Mouse (Mus musculus): ENCODE measurements around the gene Ralgapa2.

The Ralgapa2 gene

GRCm38 (mm10) chr2:146222279-146223175 is 289.6 kb downstream of the Ralgapa2 start:
- DNase-seq (ENCODE audit: low spot score in 2 of 2): peak; percentile 44 to 47

DNA sequence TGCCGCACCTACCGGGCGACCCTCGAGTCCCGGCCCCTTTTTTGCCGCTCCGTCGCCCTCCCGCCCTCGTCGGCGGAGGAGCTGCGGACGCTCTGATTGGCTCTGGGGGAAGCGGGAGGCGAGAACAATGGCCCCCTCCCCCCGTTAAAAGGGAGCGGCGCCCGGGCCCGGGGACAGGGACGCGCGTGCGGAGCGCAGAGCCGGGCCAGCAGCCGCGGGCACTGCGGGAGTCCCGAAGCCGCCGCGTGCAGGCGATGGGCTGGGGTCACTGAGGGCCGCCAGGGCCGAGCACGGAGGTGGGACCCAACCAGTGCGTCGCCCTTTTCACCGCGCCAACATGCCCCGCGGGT is 290.2 kb downstream of the Ralgapa2 start:
- peak; percentile 84 to 88 for DNase-seq (ENCODE audit: low spot score in 2 of 2)

GRCm38 (mm10) chr2:146221076-146221928 is 290.8 kb downstream of the Ralgapa2 start, which contains the start of gene Insm1:
Gene Insm1 (plus strand): TSS chr2:146221921.
- DNase-seq (ENCODE audit: low spot score in 2 of 2): peak; percentile 78 to 80

DNA sequence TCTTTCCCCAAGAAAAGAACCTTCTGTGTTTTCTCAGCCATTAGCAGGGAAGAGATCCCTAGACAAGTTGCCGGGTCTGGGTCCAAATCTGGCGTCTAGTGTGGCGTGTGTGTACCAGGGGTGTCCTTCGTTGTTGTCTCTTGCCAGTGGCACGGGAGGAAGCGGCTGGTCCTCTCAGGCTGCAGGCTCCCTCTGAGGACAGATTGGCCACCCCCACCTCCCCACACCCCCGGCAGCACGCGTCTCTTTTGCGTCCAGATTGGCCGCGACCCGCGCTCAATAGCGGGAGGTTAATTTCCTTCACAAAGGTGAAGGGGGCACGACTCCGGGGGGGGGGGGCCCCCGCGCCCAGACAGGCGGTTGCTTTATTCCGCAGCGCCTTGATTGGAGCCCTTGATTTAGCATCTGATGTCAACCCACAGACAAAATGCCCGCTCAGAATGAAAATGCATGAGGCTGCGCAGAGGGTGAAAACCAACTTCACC is 291.5 kb downstream of the Ralgapa2 start:
- peak; percentile 41 to 51 for DNase-seq (ENCODE audit: low spot score in 2 of 2)

- no peak for DNase-seq (ENCODE audit: low spot score in 2 of 2)
These were observed 292.4 kb downstream of the Ralgapa2 start for GRCm38 (mm10) chr2:146219791-146220190.

- DNase-seq (ENCODE audit: low spot score in 2 of 2): no peak
These were observed 293.1 kb downstream of the Ralgapa2 start for GRCm38 (mm10) chr2:146218881-146219535.

DNA sequence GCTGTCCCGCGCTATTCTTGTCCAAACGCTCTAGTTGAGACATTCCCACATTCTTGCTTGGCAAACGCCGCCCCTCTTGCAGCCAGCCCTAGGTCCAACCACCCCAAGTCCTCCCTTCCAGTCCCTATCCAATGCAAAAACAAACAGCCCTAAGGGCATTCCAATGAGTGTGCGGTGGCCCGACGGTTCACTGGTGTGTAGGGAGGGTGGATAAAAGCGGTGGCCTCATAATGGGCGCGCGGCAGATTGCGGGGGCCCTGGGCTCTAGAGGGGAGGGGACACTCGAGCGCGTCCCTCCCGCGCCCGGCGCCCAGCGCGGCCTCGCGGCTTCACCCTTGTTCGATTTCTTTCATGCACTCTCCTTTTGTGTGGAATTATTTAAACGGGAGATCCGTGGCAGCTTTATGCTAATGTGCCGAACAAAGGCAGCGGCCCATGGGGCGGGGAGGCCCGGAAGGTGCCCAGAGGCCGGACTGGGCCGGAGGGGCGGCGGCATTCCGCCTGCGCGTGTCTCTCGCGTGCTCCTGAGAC is 293.9 kb downstream of the Ralgapa2 start:
- DNase-seq (ENCODE audit: low spot score in 2 of 2): peak in 1 of 2 experiments; percentile 43

DNA sequence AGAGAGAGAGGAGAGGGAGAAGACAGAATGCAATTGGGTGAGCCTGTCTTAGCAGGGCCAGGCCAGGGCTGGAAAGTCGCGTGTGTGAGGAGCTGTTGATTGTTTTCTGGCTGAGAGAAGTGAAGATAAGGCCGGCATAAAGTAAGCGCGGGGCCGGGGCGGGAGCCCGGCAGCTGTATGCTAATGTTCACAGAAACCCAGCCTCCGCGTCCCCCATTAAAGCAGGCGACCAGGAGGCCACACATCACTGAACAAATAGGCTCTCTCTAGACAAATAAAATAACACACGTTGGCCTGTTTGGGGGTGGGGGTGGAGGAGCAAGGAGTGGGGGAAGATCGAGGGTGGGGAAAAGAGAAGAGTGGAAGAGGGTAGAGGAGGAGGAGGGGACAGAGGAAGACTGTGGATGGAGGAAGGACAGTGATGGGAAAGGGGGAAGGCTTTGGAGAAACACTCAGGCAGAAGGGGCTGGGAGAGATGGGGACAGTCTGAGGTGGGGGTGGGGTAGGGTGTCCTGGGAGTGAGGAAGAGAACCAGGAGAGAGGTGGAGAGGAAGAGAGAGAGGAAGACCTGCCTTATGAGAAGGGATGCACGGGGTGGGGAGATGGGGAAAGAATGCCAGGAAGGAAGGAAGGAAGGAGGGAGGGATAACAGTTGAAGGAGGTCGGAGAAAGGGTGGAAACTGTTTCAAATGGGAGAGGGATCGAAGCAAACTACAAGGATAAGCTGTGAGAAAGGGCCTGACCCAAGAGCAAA is 294.7 kb downstream of the Ralgapa2 start:
- DNase-seq (ENCODE audit: low spot score in 2 of 2): peak; percentile 58 to 59

- DNase-seq (ENCODE audit: low spot score in 2 of 2): no peak
These were observed 295.8 kb downstream of the Ralgapa2 start for GRCm38 (mm10) chr2:146216111-146217064.

GRCm38 (mm10) chr2:146214715-146215114 is 297.4 kb downstream of the Ralgapa2 start:
- DNase-seq (ENCODE audit: low spot score in 2 of 2): peak; percentile 66 to 67

- no peak for DNase-seq (ENCODE audit: low spot score in 2 of 2)
These were observed 301.2 kb downstream of the Ralgapa2 start for GRCm38 (mm10) chr2:146210968-146211367.

GRCm38 (mm10) chr2:146197947-146198346 is 314.2 kb downstream of the Ralgapa2 start:
- no peak for DNase-seq (ENCODE audit: low spot score in 2 of 2)

- DNase-seq (ENCODE audit: low spot score in 2 of 2): peak in 1 of 2 experiments; percentile 31
These were observed 316.0 kb downstream of the Ralgapa2 start for GRCm38 (mm10) chr2:146196126-146196525.
